Mouse (Mus musculus): ENCODE measurements around the gene Fntb. TPM values are rescaled to one million over a fixed set of nuclear protein-coding genes. Genes with fewer than 3 reads are reported as not detected.
A peak's percentile ranks its signal among the peaks of the same experiment; 100 is the strongest.

Fntb gene
- polyA plus RNA-seq, 2 experiments, result 21.4 to 28.8 TPM

DNA sequence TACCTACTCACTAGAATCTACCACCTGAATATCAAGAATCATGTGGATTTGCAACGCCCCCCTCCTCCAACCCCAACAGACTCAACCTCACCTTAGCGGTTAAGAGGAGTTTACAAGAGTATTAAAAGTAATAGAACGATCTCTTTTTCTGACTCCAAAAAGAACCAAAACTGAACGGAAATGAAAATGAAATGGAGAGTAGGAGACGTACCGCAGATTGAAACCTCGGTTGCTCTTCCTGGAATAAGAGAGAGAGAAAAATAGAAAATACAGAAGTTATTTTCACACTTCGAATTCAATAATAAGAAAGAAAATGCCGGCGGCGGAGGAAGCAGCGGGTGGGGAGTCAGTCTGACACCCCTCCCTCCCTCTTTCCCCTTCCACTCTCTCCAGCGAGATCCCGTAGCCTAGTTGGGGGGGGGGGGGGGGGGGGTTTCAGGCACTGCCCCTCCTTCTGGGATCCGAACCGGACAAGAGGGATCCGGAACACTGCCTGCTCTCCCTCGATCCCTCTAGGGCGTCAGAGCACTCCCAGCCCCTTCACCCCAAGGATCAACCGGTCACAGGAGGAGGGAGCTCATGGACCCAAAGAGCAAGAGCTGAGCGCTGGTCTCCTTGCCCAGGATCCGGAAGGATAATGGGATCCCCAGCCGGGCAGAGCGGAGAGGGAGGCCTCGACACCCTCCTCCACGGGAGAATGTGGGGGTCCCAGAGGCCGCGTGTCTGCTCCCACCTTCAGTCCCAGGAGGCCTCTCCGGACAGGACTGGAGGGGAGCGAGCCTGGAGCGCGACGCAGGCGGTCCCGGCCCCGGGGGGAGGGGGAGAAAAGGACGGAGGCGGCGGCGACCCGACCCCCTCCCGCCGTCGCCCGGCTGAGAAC lies 195.9 kb downstream of the Fntb start:
- H3K36me3 ChIP-seq (replicated peaks; ENCODE audit: control insufficient read depth, insufficient read depth, low read depth), result peaks cover 21% of the 10 kb centered on the region
- peak in 1 of 3 experiments; percentile 31 for DNase-seq (ENCODE audit: low read depth in 3 of 3, low spot score in 3 of 3)

DNA sequence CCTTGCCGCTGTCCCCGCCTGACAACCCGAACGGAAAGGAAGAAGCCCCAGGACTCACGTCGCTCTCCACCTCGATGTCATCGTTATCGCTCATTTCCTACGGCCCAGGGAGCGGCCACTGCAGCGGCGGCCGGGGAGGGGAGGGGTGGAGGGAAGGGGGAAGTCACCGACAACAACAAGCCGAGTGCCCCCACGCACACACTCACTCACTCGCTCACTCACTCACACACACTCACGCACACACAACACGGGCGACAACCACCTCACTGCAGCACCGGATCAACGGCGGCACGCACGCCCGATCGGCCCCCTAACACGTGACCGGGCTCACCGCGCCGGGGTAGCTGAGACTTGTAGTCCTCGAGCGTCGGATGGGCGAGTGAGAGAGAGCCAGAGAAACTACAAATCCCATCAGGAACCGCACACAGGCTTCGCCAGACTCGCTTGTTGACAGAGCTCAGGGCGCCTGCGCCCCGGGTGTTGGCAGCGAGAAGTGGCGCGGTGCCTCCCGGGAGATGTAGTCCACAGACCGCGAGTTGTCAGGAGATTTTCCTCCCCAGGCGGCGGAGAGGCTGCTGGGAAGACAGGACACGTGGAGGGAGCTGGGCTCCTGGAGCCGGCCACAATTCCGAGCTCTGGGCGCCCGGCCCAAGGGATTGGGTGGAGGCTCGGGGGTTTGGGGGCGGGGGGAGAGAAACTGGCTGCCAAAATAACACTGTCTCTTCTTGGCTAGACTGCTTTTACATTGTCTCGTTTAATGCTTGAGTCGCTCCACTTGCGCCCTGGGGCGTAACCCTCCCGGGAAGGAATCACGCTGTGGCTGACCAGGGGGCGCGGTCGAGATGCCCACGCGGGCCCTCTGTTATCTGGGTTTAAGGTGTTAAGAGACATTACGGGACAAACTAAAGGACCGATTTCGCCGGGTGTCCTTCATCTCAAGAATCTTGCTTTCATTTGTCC lies 196.8 kb downstream of the Fntb start, which contains the start of gene Max:
TSS of gene Max (minus strand) at position 270 of the 960 bp plus-strand sequence.
- no peak for TF ChIP-seq EP300 (IDR thresholded peaks at IDR 0.05; ENCODE audit: low read depth)
- TF ChIP-seq CTCF (IDR thresholded peaks at IDR 0.05; ENCODE audit: low read depth), result 0 out of 2 replicates have a peak, but pooled peaks have one; percentile 16
- peak within 1 kb of the TSS; percentile 69 for H3K27ac ChIP-seq
- DNase-seq (ENCODE audit: low read depth in 3 of 3, low spot score in 3 of 3), result peak; percentile 97 to 99 (median 98)
- peak within 1 kb of the TSS; percentile 97 for H3K9ac ChIP-seq (replicated peaks)
- ATAC-seq (ENCODE audit: insufficient read depth), result peak; percentile 98
- no peaks in the 10 kb centered on the region for H3K27me3 ChIP-seq (ENCODE audit: control insufficient read depth, insufficient read depth, low read length)
- WGBS (ENCODE audit: insufficient replicate concordance), result under 1% methylated on average over 73 of the region's 73 CpGs
- H3K4me2 ChIP-seq (ENCODE audit: low read depth), result peak within 1 kb of the TSS; percentile 93
- H3K9me3 ChIP-seq (ENCODE audit: control insufficient read depth, low read length), result no peaks in the 10 kb centered on the region
- H3K4me3 ChIP-seq (ENCODE audit: insufficient read depth in 1 of 2, low read depth in 2 of 2, low read length in 2 of 2), result peak within 1 kb of the TSS; percentile 74 to 93
- H3K4me1 ChIP-seq (replicated peaks; ENCODE audit: control insufficient read depth in 2 of 2, insufficient read depth in 2 of 2, low read length in 1 of 2), result peaks cover 8 to 20% of the 10 kb centered on the region in 2 experiments
- peaks cover 13% of the 10 kb centered on the region for H3K36me3 ChIP-seq (replicated peaks; ENCODE audit: control insufficient read depth, insufficient read depth, low read depth)

More for the DNA sequence above, 195.9 kb downstream of the Fntb start:
- Histone ChIP-seq H3K27ac (peak overlapping the region; percentile 69), H3K9ac (replicated peaks) (peak overlapping the region; percentile 97), H3K9me3 (ENCODE audit: control insufficient read depth, low read length) (no peaks in the 10 kb centered on the region), H3K4me1 (replicated peaks; ENCODE audit: control insufficient read depth in 2 of 2, insufficient read depth in 2 of 2, low read length in 1 of 2) (peaks cover 8 to 20% of the 10 kb centered on the region in 2 experiments), H3K4me3 (ENCODE audit: insufficient read depth in 1 of 2, low read depth in 2 of 2, low read length in 2 of 2) (peak overlapping the region; percentile 74 to 93), H3K4me2 (ENCODE audit: low read depth) (peak overlapping the region; percentile 93), H3K27me3 (ENCODE audit: control insufficient read depth, insufficient read depth, low read length) (no peaks in the 10 kb centered on the region)
- WGBS (ENCODE audit: insufficient replicate concordance), result 2% methylated on average over 37 of the region's 45 CpGs
- TF ChIP-seq EP300 (IDR thresholded peaks at IDR 0.05; ENCODE audit: low read depth) (no peak), CTCF (IDR thresholded peaks at IDR 0.05; ENCODE audit: low read depth) (no peak)
- ATAC-seq (ENCODE audit: insufficient read depth), result peak; percentile 6; the same call in 1 of the 2 replicates

DNA sequence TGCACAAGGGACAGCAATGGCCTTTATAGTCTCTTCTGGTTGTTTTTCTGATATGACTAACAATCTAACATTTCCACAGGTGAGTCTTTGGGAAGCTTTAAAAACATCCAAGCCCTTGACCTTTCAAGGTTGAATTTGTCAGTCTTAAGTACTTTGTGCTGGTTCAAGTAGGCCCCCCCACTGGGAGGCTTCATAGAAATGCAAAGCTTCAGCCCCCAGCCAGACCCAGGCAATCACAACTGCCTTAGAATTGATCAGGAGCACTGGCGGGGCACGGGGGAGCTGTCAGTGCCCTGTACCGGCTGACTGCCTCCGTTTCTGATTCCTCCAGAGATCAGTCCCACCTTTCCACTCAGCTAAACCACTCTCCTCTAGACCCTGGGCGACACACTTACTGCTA lies 199.7 kb downstream of the Fntb start:
- Histone ChIP-seq H3K9ac (replicated peaks) (no peak overlapping the region), H3K27me3 (ENCODE audit: control insufficient read depth, insufficient read depth, low read length) (no peaks in the 10 kb centered on the region), H3K4me3 (ENCODE audit: insufficient read depth in 1 of 2, low read depth in 2 of 2, low read length in 2 of 2) (no peak overlapping the region), H3K4me2 (ENCODE audit: low read depth) (no peak overlapping the region), H3K36me3 (replicated peaks; ENCODE audit: control insufficient read depth, insufficient read depth, low read depth) (no peaks in the 10 kb centered on the region), H3K4me1 (replicated peaks; ENCODE audit: control insufficient read depth in 2 of 2, insufficient read depth in 2 of 2, low read length in 1 of 2) (peaks cover 4 to 9% of the 10 kb centered on the region in 2 experiments), H3K27ac (no peak overlapping the region), H3K9me3 (ENCODE audit: control insufficient read depth, low read length) (no peaks in the 10 kb centered on the region)
- 55% methylated on average over 5 of the region's 5 CpGs for WGBS (ENCODE audit: insufficient replicate concordance)
- TF ChIP-seq CTCF (IDR thresholded peaks at IDR 0.05; ENCODE audit: low read depth) (no peak), EP300 (IDR thresholded peaks at IDR 0.05; ENCODE audit: low read depth) (no peak)
- no peak for DNase-seq (ENCODE audit: low read depth in 3 of 3, low spot score in 3 of 3)
- no peak for ATAC-seq (ENCODE audit: insufficient read depth)

DNA sequence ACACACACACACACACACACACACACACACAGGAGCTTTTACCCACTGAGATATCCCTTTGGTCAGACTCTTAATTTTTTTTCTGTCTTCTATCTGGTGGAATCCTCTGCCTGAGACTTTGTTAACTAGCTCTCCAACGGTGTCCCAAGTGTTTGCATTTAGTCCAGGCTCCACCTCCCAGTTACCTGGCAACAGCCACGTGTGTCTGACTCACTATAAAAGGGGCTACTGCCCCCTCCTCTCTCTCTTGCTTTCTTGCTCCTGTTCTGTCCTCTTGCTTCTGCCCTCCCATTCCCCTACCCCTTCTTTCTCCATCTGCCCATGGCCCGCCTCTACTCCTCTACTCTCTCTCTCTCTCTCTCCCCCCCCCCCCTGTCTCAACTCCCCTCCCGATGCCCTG lies 200.5 kb downstream of the Fntb start:
- Histone ChIP-seq H3K27ac (no peak overlapping the region), H3K27me3 (ENCODE audit: control insufficient read depth, insufficient read depth, low read length) (no peaks in the 10 kb centered on the region), H3K9ac (replicated peaks) (no peak overlapping the region), H3K4me1 (replicated peaks; ENCODE audit: control insufficient read depth in 2 of 2, insufficient read depth in 2 of 2, low read length in 1 of 2) (peaks cover 0 to 4% of the 10 kb centered on the region in 2 experiments), H3K36me3 (replicated peaks; ENCODE audit: control insufficient read depth, insufficient read depth, low read depth) (no peaks in the 10 kb centered on the region), H3K4me2 (ENCODE audit: low read depth) (no peak overlapping the region), H3K9me3 (ENCODE audit: control insufficient read depth, low read length) (no peaks in the 10 kb centered on the region), H3K4me3 (ENCODE audit: insufficient read depth in 1 of 2, low read depth in 2 of 2, low read length in 2 of 2) (no peak overlapping the region)
- TF ChIP-seq CTCF (IDR thresholded peaks at IDR 0.05; ENCODE audit: low read depth) (no peak), EP300 (IDR thresholded peaks at IDR 0.05; ENCODE audit: low read depth) (no peak)
- DNase-seq (ENCODE audit: low read depth in 3 of 3, low spot score in 3 of 3) (no peak), ATAC-seq (ENCODE audit: insufficient read depth) (no peak)
- WGBS (ENCODE audit: insufficient replicate concordance), result 29% methylated on average over 4 of the region's 4 CpGs

Other genes with a start within 250 kb of the Fntb start
- 4.1 and 5.0 TPM in 2 replicates for gene Plekhg3, start 234.7 kb upstream of the Fntb start, polyA plus RNA-seq (2012; rRNA removed)
- gene Plekhg3, start 234.7 kb upstream of the Fntb start, polyA plus RNA-seq (2014; fragmentation: Nextera tagmentation; extraction: Ambion mirVana), result 1.4 and 2.3 TPM in 2 replicates
- 35.4 and 39.7 TPM in 2 replicates for gene Sptb, start 55.0 kb upstream of the Fntb start, polyA plus RNA-seq (2012; rRNA removed)
- gene Sptb, start 55.0 kb upstream of the Fntb start, polyA plus RNA-seq (2014; fragmentation: Nextera tagmentation; extraction: Ambion mirVana), result 59.4 and 70.4 TPM in 2 replicates
- 38.2 and 40.2 TPM in 2 replicates for gene Churc1, start 51 bp upstream of the Fntb start, polyA plus RNA-seq (2012; rRNA removed)
- gene Churc1, start 51 bp upstream of the Fntb start, polyA plus RNA-seq (2014; fragmentation: Nextera tagmentation; extraction: Ambion mirVana), result 68.8 and 76.3 TPM in 2 replicates
- gene Gpx2, start 30.0 kb downstream of the Fntb start, polyA plus RNA-seq (2012; rRNA removed), result 0.06 and 0.16 TPM in 2 replicates
- gene Gpx2, start 30.0 kb downstream of the Fntb start, polyA plus RNA-seq (2014; fragmentation: Nextera tagmentation; extraction: Ambion mirVana), result not detected in 2 replicates
- 0.11 and 0.13 TPM in 2 replicates for gene Rab15, start 57.3 kb downstream of the Fntb start, polyA plus RNA-seq (2012; rRNA removed)
- 0.05 and 0.15 TPM in 2 replicates for gene Rab15, start 57.3 kb downstream of the Fntb start, polyA plus RNA-seq (2014; fragmentation: Nextera tagmentation; extraction: Ambion mirVana)
- 20.5 and 27.5 TPM in 2 replicates for gene Max, start 196.6 kb downstream of the Fntb start, polyA plus RNA-seq (2012; rRNA removed)
- gene Max, start 196.6 kb downstream of the Fntb start, polyA plus RNA-seq (2014; fragmentation: Nextera tagmentation; extraction: Ambion mirVana), result 26.2 and 26.8 TPM in 2 replicates